Mouse (Mus musculus) stomach, embryonic 16.5 days (tissue): Measurements from ENCODE around the gene Olfr243. TPM values are rescaled to one million over a fixed set of nuclear protein-coding genes. Genes with fewer than 3 reads are reported as not detected.
"Not testable (repeated sequence)": the region's sequence is repeated elsewhere in the genome, so short reads cannot be mapped to it uniquely, and the experiment has no call there.

Experiments used
- ATAC-seq: fragments of 200-750 bp; cut with Nextera tagmentation; 2 replicates; pipeline ENCODE4 v1.8.0; 2017; ENCODE audit warnings: moderate number of reproducible peaks, moderate TSS enrichment; ENCODE audit not compliant: insufficient read depth, low FRiP score
- H3K27ac ChIP-seq: fragments of 300-500 bp; sonication (generic); 2 replicates; pipeline ENCODE4 v1.5.1; 2014; ENCODE audit warnings: low read length
- H3K27me3 ChIP-seq: fragments of 300-500 bp; sonication (generic); 2 replicates; pipeline ENCODE4 v1.6.1; 2014; ENCODE audit warnings: low read length, control low read depth, mixed read lengths; ENCODE audit not compliant: control insufficient read depth, insufficient read depth
- H3K36me3 ChIP-seq: fragments of 300-500 bp; sonication (generic); 2 replicates; pipeline ENCODE4 v1.6.1; 2014; ENCODE audit warnings: low read length; ENCODE audit not compliant: control insufficient read depth, insufficient read depth
- H3K4me1 ChIP-seq: fragments of 300-500 bp; sonication (generic); 2 replicates; pipeline ENCODE4 v1.6.1; 2014; ENCODE audit warnings: low read length, control low read depth, mixed read lengths; ENCODE audit not compliant: control insufficient read depth, insufficient read depth
- H3K4me2 ChIP-seq: fragments of 300-500 bp; sonication (generic); 2 replicates; pipeline ENCODE4 v1.6.1; 2014; ENCODE audit warnings: low read depth, low read length, mixed read lengths
- H3K4me3 ChIP-seq: fragments of 300-500 bp; sonication (generic); replicated peaks from 2 replicates; pipeline ENCODE4 v1.5.1; 2014; ENCODE audit warnings: mild to moderate bottlenecking, low read length
- H3K9ac ChIP-seq: fragments of 300-500 bp; sonication (generic); 2 replicates; pipeline ENCODE4 v1.6.1; 2014; ENCODE audit warnings: low read length
- H3K9me3 ChIP-seq: fragments of 300-500 bp; sonication (generic); replicated peaks from 2 replicates; pipeline ENCODE4 v1.6.1; 2016; ENCODE audit warnings: low read length, control low read depth; ENCODE audit not compliant: control insufficient read depth
- WGBS: fragments of 180-500 bp; shearing (Covaris S2); extraction: QIAGEN DNeasy Blood & Tissue Kit; methylation state at CpG from one replicate; pipeline ENCODE4 v1.1.7; 2014; 5-methylcytosine and 5-hydroxymethylcytosine counted together
- polyA plus RNA-seq: library from polyadenylated mRNA; unstranded; fragments of >200 nt; fragmentation: Nextera tagmentation; extraction: Ambion mirVana; gene quantifications from 2 replicates; pipeline ENCODE4 v1.2.1, GENCODE M21; 2015

Olfr243 gene
- polyA plus RNA-seq, 1 experiment from 2014 or later = not detected

DNA sequence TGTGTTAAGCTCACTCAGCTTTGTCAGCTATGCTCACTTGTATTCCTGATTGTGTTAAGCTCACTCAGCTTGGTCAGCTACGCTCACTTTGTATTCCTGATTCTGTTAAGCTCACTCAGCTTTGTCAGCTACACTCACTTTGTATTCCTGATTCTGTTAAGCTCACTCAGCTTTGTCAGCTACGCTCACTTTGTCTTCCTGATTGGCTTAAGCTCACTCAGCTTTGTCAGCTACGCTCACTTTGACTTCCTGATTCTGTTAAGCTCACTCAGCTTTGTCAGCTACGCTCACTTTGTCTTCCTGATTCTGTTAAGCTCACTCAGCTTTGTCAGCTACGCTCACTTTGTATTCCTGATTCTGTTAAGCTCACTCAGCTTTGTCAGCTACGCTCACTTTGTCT is 47.7 kb downstream of the Olfr243 start:
- not testable (repeated sequence) for H3K27ac ChIP-seq, H3K9ac ChIP-seq, H3K4me3 ChIP-seq, ATAC-seq, H3K4me2 ChIP-seq, H3K4me1 ChIP-seq, H3K27me3 ChIP-seq, H3K9me3 ChIP-seq, H3K36me3 ChIP-seq
- 80% methylated on average over 6 of the region's 6 CpGs for WGBS

DNA sequence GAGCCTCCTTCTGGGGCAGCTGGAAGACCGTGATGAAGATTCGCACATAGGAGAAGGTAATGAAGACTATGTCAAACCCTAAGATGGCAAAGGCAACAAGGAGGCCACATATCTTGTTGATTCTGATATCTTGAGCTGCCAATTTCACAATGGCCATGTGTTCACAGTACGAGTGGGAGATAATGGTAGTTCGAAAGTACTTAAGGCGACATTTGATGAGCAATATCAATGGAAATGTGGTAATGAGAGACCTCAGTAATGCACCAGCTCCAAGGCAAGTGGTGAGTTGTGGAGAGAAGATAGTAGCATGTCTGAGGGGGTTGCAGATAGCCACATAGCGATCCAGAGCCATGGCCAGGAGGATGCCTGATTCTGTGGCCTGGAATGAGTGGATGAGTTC is 53.2 kb downstream of the Olfr243 start:
- ATAC-seq, H3K4me1 ChIP-seq, H3K27me3 ChIP-seq, H3K36me3 ChIP-seq, H3K4me3 ChIP-seq, H3K9ac ChIP-seq, H3K4me2 ChIP-seq, H3K9me3 ChIP-seq, H3K27ac ChIP-seq: not testable (repeated sequence)
- 83% methylated on average over 5 of the region's 6 CpGs for WGBS

Other genes with a start within 250 kb of the Olfr243 start
- not detected in 2 replicates for gene Olfr608, start 244.8 kb upstream of the Olfr243 start, polyA plus RNA-seq
- gene Olfr609, start 216.6 kb upstream of the Olfr243 start, polyA plus RNA-seq = not detected in 2 replicates
- not detected in 2 replicates for gene Olfr610, start 202.5 kb upstream of the Olfr243 start, polyA plus RNA-seq
- gene Olfr611, start 193.8 kb upstream of the Olfr243 start, polyA plus RNA-seq = not detected in 2 replicates
- not detected in 2 replicates for gene Olfr612, start 172.0 kb upstream of the Olfr243 start, polyA plus RNA-seq
- gene Olfr613, start 166.6 kb upstream of the Olfr243 start, polyA plus RNA-seq = not detected in 2 replicates
- not detected in 2 replicates for gene Olfr615, start 158.6 kb upstream of the Olfr243 start, polyA plus RNA-seq
- not detected in 2 replicates for gene Olfr616, start 145.5 kb upstream of the Olfr243 start, polyA plus RNA-seq
- not detected in 2 replicates for gene Olfr617, start 141.6 kb upstream of the Olfr243 start, polyA plus RNA-seq
- not detected in 2 replicates for gene Olfr618, start 124.6 kb upstream of the Olfr243 start, polyA plus RNA-seq
- gene Olfr619, start 114.1 kb upstream of the Olfr243 start, polyA plus RNA-seq = not detected in 2 replicates
- not detected in 2 replicates for gene Olfr620, start 102.1 kb upstream of the Olfr243 start, polyA plus RNA-seq
- not detected in 2 replicates for gene Olfr622, start 72.0 kb upstream of the Olfr243 start, polyA plus RNA-seq
- gene Olfr623, start 51.0 kb upstream of the Olfr243 start, polyA plus RNA-seq = not detected in 2 replicates
- 0.04 and 0.05 TPM in 2 replicates for gene Olfr624, start 43.5 kb upstream of the Olfr243 start, polyA plus RNA-seq
- gene Olfr625-ps1, start 32.0 kb upstream of the Olfr243 start, polyA plus RNA-seq = not detected in 2 replicates
- not detected in 2 replicates for gene Olfr628, start 15.7 kb downstream of the Olfr243 start, polyA plus RNA-seq
- not detected in 2 replicates for gene Olfr629, start 30.3 kb downstream of the Olfr243 start, polyA plus RNA-seq
- gene Olfr630, start 42.7 kb downstream of the Olfr243 start, polyA plus RNA-seq = not detected in 2 replicates
- gene Olfr69, start 56.9 kb downstream of the Olfr243 start, polyA plus RNA-seq = not detected in 2 replicates
- gene Olfr68, start 65.0 kb downstream of the Olfr243 start, polyA plus RNA-seq = not detected in 2 replicates
- not detected in 2 replicates for gene Olfr67, start 77.2 kb downstream of the Olfr243 start, polyA plus RNA-seq
- gene Hbb-bt, start 99.3 kb downstream of the Olfr243 start, polyA plus RNA-seq = 3,025 and 3,577 TPM in 2 replicates
- 8,981 and 9,755 TPM in 2 replicates for gene Hbb-bs, start 113.4 kb downstream of the Olfr243 start, polyA plus RNA-seq
- not detected in 2 replicates for gene Hbb-bh2, start 125.8 kb downstream of the Olfr243 start, polyA plus RNA-seq
- 0.95 and 1.4 TPM in 2 replicates for gene Hbb-bh1, start 128.5 kb downstream of the Olfr243 start, polyA plus RNA-seq
- 35.5 and 42.6 TPM in 2 replicates for gene Hbb-y, start 138.5 kb downstream of the Olfr243 start, polyA plus RNA-seq
- not detected in 2 replicates for gene Olfr66, start 171.6 kb downstream of the Olfr243 start, polyA plus RNA-seq
- not detected in 2 replicates for gene Olfr64, start 179.8 kb downstream of the Olfr243 start, polyA plus RNA-seq
- gene Olfr65, start 188.8 kb downstream of the Olfr243 start, polyA plus RNA-seq = not detected in 2 replicates
- not detected in 2 replicates for gene Olfr631, start 214.2 kb downstream of the Olfr243 start, polyA plus RNA-seq
- gene Olfr632, start 219.7 kb downstream of the Olfr243 start, polyA plus RNA-seq = not detected in 2 replicates
- gene Olfr633, start 229.8 kb downstream of the Olfr243 start, polyA plus RNA-seq = not detected in 2 replicates